ENCODE assay signal across 8 mouse cellular contexts in genomic region chr7:101051551-101052221, GRCm38 (mm10). TPM values are rescaled to one million over a fixed set of nuclear protein-coding genes. Genes with fewer than 3 reads are reported as not detected.
DNase-seq lines count a peak whose midpoint lies in the region; ATAC-seq and TF ChIP-seq lines count a peak whose summit lies in the region.

No protein-coding gene starts in this region.

- H3K4me2 ChIP-seq in heart, embryonic 16.5 days (ENCODE audit: low read depth, low read length), result no peak overlapping the region
- no peak overlapping the region for H3K4me2 ChIP-seq in lung, embryonic 16.5 days (ENCODE audit: low read depth, low read length)

- no peak for TF ChIP-seq POLR2A in olfactory bulb, adult 2 months (IDR thresholded peaks at IDR 0.05; ENCODE audit: insufficient read depth, low read depth, low read length)

- no peaks in the 10 kb centered on the region for H3K36me3 ChIP-seq in embryonic facial prominence, embryonic 10.5 days (replicated peaks)
- no peaks in the 10 kb centered on the region for H3K36me3 ChIP-seq in heart, embryonic 16.5 days (ENCODE audit: control insufficient read depth, insufficient read depth)
- no peaks in the 10 kb centered on the region for H3K36me3 ChIP-seq in lung, embryonic 16.5 days (ENCODE audit: control insufficient read depth, insufficient read depth, low read length)

- peak; percentile 85 for DNase-seq in CD4-positive, CD25-positive, alpha-beta regulatory T cell, adult 2 months (ENCODE audit: low read depth, low spot score)
- peak; percentile 52 to 58 for DNase-seq in adrenal gland, adult 18-20 months (ENCODE audit: low spot score in 2 of 2)
- peak; percentile 73 for DNase-seq in embryonic facial prominence, embryonic 10.5 days (ENCODE audit: low spot score)
- peak; percentile 56 to 70 for DNase-seq in kidney, postnatal 36 days
- DNase-seq in thymus, postnatal 10 days (ENCODE audit: low spot score in 2 of 2), result peak; percentile 11 to 54

- H3K27ac ChIP-seq in embryonic facial prominence, embryonic 10.5 days (replicated peaks), result peak overlapping the region; percentile 45; the same call in 1 of the 2 replicates
- H3K27ac ChIP-seq in heart, embryonic 16.5 days (ENCODE audit: low read length), result peak overlapping the region; percentile 65
- H3K27ac ChIP-seq in lung, embryonic 16.5 days (ENCODE audit: low read length), result peak overlapping the region; percentile 48
- no peak overlapping the region for H3K27ac ChIP-seq in olfactory bulb, adult 2 months (ENCODE audit: insufficient read depth, low read depth, low read length)

- peaks cover 24% of the 10 kb centered on the region for H3K4me1 ChIP-seq in embryonic facial prominence, embryonic 10.5 days
- H3K4me1 ChIP-seq in heart, embryonic 16.5 days (ENCODE audit: control insufficient read depth, insufficient read depth, low read length), result peaks cover 3% of the 10 kb centered on the region; the same call in 1 of the 2 replicates
- H3K4me1 ChIP-seq in lung, embryonic 16.5 days (replicated peaks; ENCODE audit: control insufficient read depth, insufficient read depth, low read length), result peaks cover 8% of the 10 kb centered on the region
- H3K4me1 ChIP-seq in olfactory bulb, adult 2 months (ENCODE audit: control insufficient read depth, insufficient read depth, low read length), result peaks cover 11% of the 10 kb centered on the region; the same call in 1 of the 2 replicates

- no peak overlapping the region for H3K4me3 ChIP-seq in embryonic facial prominence, embryonic 10.5 days
- no peak overlapping the region for H3K4me3 ChIP-seq in heart, embryonic 16.5 days (ENCODE audit: low read length)
- H3K4me3 ChIP-seq in lung, embryonic 16.5 days (ENCODE audit: low read length), result no peak overlapping the region
- no peak overlapping the region for H3K4me3 ChIP-seq in olfactory bulb, adult 2 months (ENCODE audit: insufficient read depth, low read depth, low read length)

- peak; percentile 83 for TF ChIP-seq CTCF in olfactory bulb, adult 2 months (IDR thresholded peaks at IDR 0.05; ENCODE audit: insufficient read depth, low read depth, low read length)

- peak; percentile 32 for ATAC-seq in heart, embryonic 16.5 days (replicated peaks; ENCODE audit: extremely low read depth, insufficient read depth, low FRiP score)
- peak; percentile 56 for ATAC-seq in lung, embryonic 16.5 days (ENCODE audit: low read depth)

- no peaks in the 10 kb centered on the region for H3K9me3 ChIP-seq in embryonic facial prominence, embryonic 10.5 days
- H3K9me3 ChIP-seq in heart, embryonic 16.5 days (replicated peaks; ENCODE audit: control insufficient read depth, low read length), result no peaks in the 10 kb centered on the region
- no peaks in the 10 kb centered on the region for H3K9me3 ChIP-seq in lung, embryonic 16.5 days (ENCODE audit: control insufficient read depth, low read length)

- WGBS in embryonic facial prominence, embryonic 10.5 days, result 22% methylated on average over 11 of the region's 11 CpGs
- 15% methylated on average over 11 of the region's 11 CpGs for WGBS in heart, embryonic 16.5 days
- 19% methylated on average over 11 of the region's 11 CpGs for WGBS in lung, embryonic 16.5 days
- 16% methylated on average over 11 of the region's 11 CpGs for WGBS in olfactory bulb, adult 2 months

- H3K9ac ChIP-seq in heart, embryonic 16.5 days (ENCODE audit: low read length), result no peak overlapping the region
- H3K9ac ChIP-seq in lung, embryonic 16.5 days (ENCODE audit: low read length), result 0 out of 2 replicates have a peak overlapping the region, but pooled peaks have one; percentile 17

- H3K27me3 ChIP-seq in embryonic facial prominence, embryonic 10.5 days (replicated peaks; ENCODE audit: low read depth, poor library complexity, severe bottlenecking), result no peaks in the 10 kb centered on the region
- H3K27me3 ChIP-seq in heart, embryonic 16.5 days (ENCODE audit: control insufficient read depth, insufficient read depth, low read length), result no peaks in the 10 kb centered on the region
- H3K27me3 ChIP-seq in lung, embryonic 16.5 days (ENCODE audit: control insufficient read depth, insufficient read depth, low read depth, low read length), result no peaks in the 10 kb centered on the region

RNA-seq across cellular contexts. Expression of gene P2ry2, which starts 39.0 kb away (rescaled TPM):
- total RNA-seq in adrenal gland, adult 18-20 months (2021), result 1 to 10 TPM; 1.7 to 4.7 TPM
- polyA plus RNA-seq in embryonic facial prominence, embryonic 10.5 days (2016; fragmentation: Nextera tagmentation; extraction: Ambion mirVana), result 0.31 and 0.50 TPM in 2 replicates
- polyA plus RNA-seq in heart, embryonic 16.5 days (2015; fragmentation: Nextera tagmentation; extraction: Ambion mirVana), result 3.6 and 4.3 TPM in 2 replicates
- polyA plus RNA-seq in lung, embryonic 16.5 days (2015; fragmentation: Nextera tagmentation; extraction: Ambion mirVana), result 4.5 and 4.8 TPM in 2 replicates
- not detected in 2 replicates for polyA plus RNA-seq in olfactory bulb, adult 2 months (2012; ENCODE audit: insufficient read depth, insufficient read length, low replicate concordance, missing spikeins)

RNA-seq across cellular contexts. Expression of gene Fchsd2, which starts 41.0 kb away (rescaled TPM):
- 10 to 100 TPM; 15.9 to 18.8 TPM for total RNA-seq in adrenal gland, adult 18-20 months (2021)
- polyA plus RNA-seq in embryonic facial prominence, embryonic 10.5 days (2016; fragmentation: Nextera tagmentation; extraction: Ambion mirVana), result 18.7 and 20.9 TPM in 2 replicates
- polyA plus RNA-seq in heart, embryonic 16.5 days (2015; fragmentation: Nextera tagmentation; extraction: Ambion mirVana), result 15.1 and 16.4 TPM in 2 replicates
- 21.8 and 22.3 TPM in 2 replicates for polyA plus RNA-seq in lung, embryonic 16.5 days (2015; fragmentation: Nextera tagmentation; extraction: Ambion mirVana)
- polyA plus RNA-seq in olfactory bulb, adult 2 months (2012; ENCODE audit: insufficient read depth, insufficient read length, low replicate concordance, missing spikeins), result 68.2 TPM in 1 of 2 replicates, not detected in the other

Comparison
In these comparisons a context has a peak if more than half of its experiments do, and no peak if none do; other contexts are left out.
1. DNase-seq: peak in every context shown above with its lines; median percentile 85 in CD4-positive, CD25-positive, alpha-beta regulatory T cell, adult 2 months; 73 in embryonic facial prominence, embryonic 10.5 days; 63 in kidney, postnatal 36 days; 55 in adrenal gland, adult 18-20 months; 32 in thymus, postnatal 10 days.